Mouse (Mus musculus) cerebellum, postnatal 25 days (tissue): ENCODE measurements around the gene Gm21970.

ENCODE experiments used
- DNase-seq, 2 experiments: peaks; one replicate each; pipeline ENCODE4 v3.0.0; 2021; ENCODE audit warnings: mixed read lengths in 2 of 2

Gene Gm21970

GRCm38 (mm10) chr16:91443211-91443611, 51.7 kb downstream of the Gm21970 start:
- no peak for DNase-seq

- no peak for DNase-seq
Measured at GRCm38 (mm10) chr16:91444847-91445246, 53.3 kb downstream of the Gm21970 start.

GRCm38 (mm10) chr16:91445566-91445965, 54.0 kb downstream of the Gm21970 start:
- DNase-seq, result no peak

GRCm38 (mm10) chr16:91446778-91447511, 55.4 kb downstream of the Gm21970 start:
- no peak for DNase-seq

- no peak for DNase-seq
Measured at GRCm38 (mm10) chr16:91447512-91447900, 56.0 kb downstream of the Gm21970 start.

- no peak for DNase-seq
Measured at GRCm38 (mm10) chr16:91448088-91448487, 56.6 kb downstream of the Gm21970 start.

- DNase-seq, result no peak
Measured at GRCm38 (mm10) chr16:91448895-91449294, 57.4 kb downstream of the Gm21970 start.

- DNase-seq, result no peak
Measured at GRCm38 (mm10) chr16:91450137-91451064, 58.9 kb downstream of the Gm21970 start.

- no peak for DNase-seq
Measured at GRCm38 (mm10) chr16:91451949-91452348, 60.4 kb downstream of the Gm21970 start.

GRCm38 (mm10) chr16:91452363-91452896, 60.9 kb downstream of the Gm21970 start:
- DNase-seq, result no peak

- no peak for DNase-seq
Measured at GRCm38 (mm10) chr16:91455868-91456267, 64.3 kb downstream of the Gm21970 start.

- DNase-seq, result no peak
Measured at GRCm38 (mm10) chr16:91458301-91458746, 66.8 kb downstream of the Gm21970 start.

GRCm38 (mm10) chr16:91458976-91459375, 67.5 kb downstream of the Gm21970 start:
- no peak for DNase-seq

GRCm38 (mm10) chr16:91459396-91459795, 67.9 kb downstream of the Gm21970 start:
- DNase-seq, result no peak

- DNase-seq, result no peak
Measured at GRCm38 (mm10) chr16:91459841-91460370, 68.4 kb downstream of the Gm21970 start.

- no peak for DNase-seq
Measured at GRCm38 (mm10) chr16:91461066-91461638, 69.6 kb downstream of the Gm21970 start.

- no peak for DNase-seq
Measured at GRCm38 (mm10) chr16:91461773-91462181, 70.3 kb downstream of the Gm21970 start.

- DNase-seq, result no peak
Measured at GRCm38 (mm10) chr16:91462644-91463043, 71.1 kb downstream of the Gm21970 start.

- no peak for DNase-seq
Measured at GRCm38 (mm10) chr16:91463400-91463799, 71.9 kb downstream of the Gm21970 start.

- no peak for DNase-seq
Measured at GRCm38 (mm10) chr16:91463836-91464400, 72.4 kb downstream of the Gm21970 start.

- DNase-seq, result peak; percentile 86 to 94
Measured at GRCm38 (mm10) chr16:91464594-91465504, 73.3 kb downstream of the Gm21970 start.
